Mouse (Mus musculus) liver, postnatal 0 days (tissue): ENCODE results near the gene Vwa3b. TPM values are rescaled to one million over a fixed set of nuclear protein-coding genes. Genes with fewer than 3 reads are reported as not detected.

Experiments used
- ATAC-seq: fragments of 200-750 bp; cut with Nextera tagmentation; 2 replicates; pipeline ENCODE4 v1.8.0; 2017; ENCODE audit warnings: mild to moderate bottlenecking, moderate library complexity
- DNase-seq: peaks from one replicate; pipeline ENCODE4 v3.0.0-alpha.2; 2016
- H3K27ac ChIP-seq: fragments of 300-500 bp; sonication (generic); 2 replicates; pipeline ENCODE4 v1.5.1; 2014; ENCODE audit warnings: antibody characterized with exemption, moderate library complexity, mild to moderate bottlenecking, low read depth
- H3K27me3 ChIP-seq: fragments of 300-500 bp; sonication (generic); 2 replicates; pipeline ENCODE4 v1.6.1; 2014; ENCODE audit warnings: low read length, control low read depth, mixed read lengths; ENCODE audit not compliant: insufficient read depth
- H3K36me3 ChIP-seq: fragments of 300-500 bp; sonication (generic); replicated peaks from 2 replicates; pipeline ENCODE4 v1.6.1; 2014; ENCODE audit warnings: mild to moderate bottlenecking, control low read depth, low read length, moderate library complexity, mixed read lengths; ENCODE audit not compliant: insufficient read depth
- H3K4me1 ChIP-seq: fragments of 300-500 bp; sonication (generic); 2 replicates; pipeline ENCODE4 v1.6.1; 2014; ENCODE audit warnings: antibody characterized with exemption, mild to moderate bottlenecking, control low read depth; ENCODE audit not compliant: insufficient read depth
- H3K4me2 ChIP-seq: fragments of 300-500 bp; sonication (generic); 2 replicates; pipeline ENCODE4 v1.6.1; 2014; ENCODE audit warnings: low read depth, mild to moderate bottlenecking, low read length, moderate library complexity, mixed read lengths
- H3K4me3 ChIP-seq: fragments of 300-500 bp; sonication (generic); 2 replicates; pipeline ENCODE4 v1.5.1; 2014; ENCODE audit warnings: low read depth, low read length
- H3K9ac ChIP-seq: fragments of 300-500 bp; sonication (generic); replicated peaks from 2 replicates; pipeline ENCODE4 v1.6.1; 2014; ENCODE audit warnings: mild to moderate bottlenecking, moderate library complexity
- H3K9me3 ChIP-seq: fragments of 300-500 bp; sonication (generic); 2 replicates; pipeline ENCODE4 v1.6.1; 2016; ENCODE audit warnings: mild to moderate bottlenecking, control low read depth, low read length, mixed read lengths
- CTCF ChIP-seq: sonication (generic); IDR thresholded peaks from 2 replicates; pipeline ENCODE4 v1.5.1; 2016; ENCODE audit warnings: antibody characterized with exemption, low read depth
- EP300 ChIP-seq: IDR thresholded peaks from 2 replicates; pipeline ENCODE4 v1.6.1; 2016; ENCODE audit warnings: antibody characterized with exemption, low read depth, mild to moderate bottlenecking
- WGBS: fragments of 180-500 bp; shearing (Covaris S2); extraction: QIAGEN DNeasy Blood & Tissue Kit; methylation state at CpG from one replicate; pipeline ENCODE4 v1.1.7; 2014; ENCODE audit not compliant: insufficient replicate concordance; 5-methylcytosine and 5-hydroxymethylcytosine counted together
- polyA plus RNA-seq: library from polyadenylated mRNA; unstranded; fragments of >200 nt; fragmentation: Nextera tagmentation; extraction: Ambion mirVana; gene quantifications from 2 replicates; pipeline ENCODE4 v1.2.1, GENCODE M21; 2015

Gene Vwa3b
- polyA plus RNA-seq, 1 experiment from 2014 or later: 1.1 TPM

GRCm38 (mm10) chr1:37101016-37101415, 74.6 kb downstream of the Vwa3b start:
- Histone ChIP-seq H3K4me2 (no peak overlapping the region), H3K27ac (no peak overlapping the region), H3K4me3 (no peak overlapping the region), H3K9ac (no peak overlapping the region), H3K36me3 (no peaks in the 10 kb centered on the region), H3K27me3 (no peaks in the 10 kb centered on the region), H3K9me3 (no peaks in the 10 kb centered on the region), H3K4me1 (no peaks in the 10 kb centered on the region)
- DNase-seq: no peak
- ATAC-seq: no peak
- TF ChIP-seq EP300: no peak
- no peak for TF ChIP-seq CTCF
- 78% methylated on average over 8 of the region's 8 CpGs for WGBS

GRCm38 (mm10) chr1:37101717-37102116, 75.3 kb downstream of the Vwa3b start:
- H3K4me1 ChIP-seq: no peaks in the 10 kb centered on the region
- DNase-seq: no peak
- H3K36me3 ChIP-seq: no peaks in the 10 kb centered on the region
- H3K27me3 ChIP-seq: no peaks in the 10 kb centered on the region
- H3K9me3 ChIP-seq: no peaks in the 10 kb centered on the region
- H3K27ac ChIP-seq: no peak overlapping the region
- no peak overlapping the region for H3K9ac ChIP-seq
- H3K4me3 ChIP-seq: no peak overlapping the region
- no peak for ATAC-seq
- TF ChIP-seq EP300: no peak
- no peak for TF ChIP-seq CTCF
- H3K4me2 ChIP-seq: no peak overlapping the region
- 61% methylated on average over 2 of the region's 2 CpGs for WGBS

- Histone ChIP-seq H3K9ac (no peak overlapping the region), H3K4me3 (no peak overlapping the region), H3K27me3 (no peaks in the 10 kb centered on the region), H3K36me3 (no peaks in the 10 kb centered on the region), H3K4me1 (no peaks in the 10 kb centered on the region), H3K4me2 (no peak overlapping the region), H3K9me3 (no peaks in the 10 kb centered on the region), H3K27ac (no peak overlapping the region)
- ATAC-seq: no peak
- 72% methylated on average over 3 of the region's 3 CpGs for WGBS
- no peak for DNase-seq
- TF ChIP-seq EP300 (no peak), CTCF (no peak)
These were observed 78.8 kb downstream of the Vwa3b start for GRCm38 (mm10) chr1:37105194-37105593.

- H3K27me3 ChIP-seq: no peaks in the 10 kb centered on the region
- no peak overlapping the region for H3K27ac ChIP-seq
- WGBS: 65% methylated on average over 6 of the region's 6 CpGs
- no peaks in the 10 kb centered on the region for H3K4me1 ChIP-seq
- no peak for ATAC-seq
- H3K4me2 ChIP-seq: no peak overlapping the region
- TF ChIP-seq CTCF: no peak
- no peak for TF ChIP-seq EP300
- no peaks in the 10 kb centered on the region for H3K9me3 ChIP-seq
- no peak for DNase-seq
- H3K9ac ChIP-seq: no peak overlapping the region
- no peak overlapping the region for H3K4me3 ChIP-seq
- no peaks in the 10 kb centered on the region for H3K36me3 ChIP-seq
These were observed 87.4 kb downstream of the Vwa3b start for GRCm38 (mm10) chr1:37113781-37114180.

GRCm38 (mm10) chr1:37115847-37116246, 89.5 kb downstream of the Vwa3b start:
- DNase-seq (no peak), ATAC-seq (no peak)
- Histone ChIP-seq H3K4me2 (no peak overlapping the region), H3K9ac (no peak overlapping the region), H3K4me3 (no peak overlapping the region), H3K9me3 (no peaks in the 10 kb centered on the region), H3K4me1 (no peaks in the 10 kb centered on the region), H3K27ac (no peak overlapping the region), H3K36me3 (no peaks in the 10 kb centered on the region), H3K27me3 (no peaks in the 10 kb centered on the region)
- TF ChIP-seq CTCF (no peak), EP300 (no peak)
- WGBS: 77% methylated on average over 5 of the region's 5 CpGs

GRCm38 (mm10) chr1:37116574-37116973, 90.2 kb downstream of the Vwa3b start:
- no peak overlapping the region for H3K9ac ChIP-seq
- H3K36me3 ChIP-seq: no peaks in the 10 kb centered on the region
- DNase-seq (no peak), ATAC-seq (no peak)
- 79% methylated on average over 9 of the region's 9 CpGs for WGBS
- TF ChIP-seq EP300 (no peak), CTCF (no peak)
- no peak overlapping the region for H3K27ac ChIP-seq
- no peaks in the 10 kb centered on the region for H3K27me3 ChIP-seq
- H3K4me3 ChIP-seq: no peak overlapping the region
- no peaks in the 10 kb centered on the region for H3K9me3 ChIP-seq
- no peaks in the 10 kb centered on the region for H3K4me1 ChIP-seq
- no peak overlapping the region for H3K4me2 ChIP-seq

- 77% methylated on average over 5 of the region's 5 CpGs for WGBS
- Histone ChIP-seq H3K27me3 (no peaks in the 10 kb centered on the region), H3K9ac (no peak overlapping the region), H3K9me3 (no peaks in the 10 kb centered on the region), H3K27ac (no peak overlapping the region), H3K4me3 (no peak overlapping the region), H3K4me1 (no peaks in the 10 kb centered on the region), H3K4me2 (no peak overlapping the region), H3K36me3 (no peaks in the 10 kb centered on the region)
- DNase-seq (no peak), ATAC-seq (no peak)
- TF ChIP-seq CTCF (no peak), EP300 (no peak)
These were observed 91.6 kb downstream of the Vwa3b start for GRCm38 (mm10) chr1:37117964-37118363.
